ENCODE assay signal across 11 mouse cellular contexts in genomic region chr4:151618420-151619310, GRCm38 (mm10).
DNase-seq lines count a peak whose midpoint lies in the region; ATAC-seq lines count a peak whose summit lies in the region.
"Had no signal": no experiment of that assay in that cellular context is flagged by ENCODE, and none has a peak within 500 bp of the region (broad histone marks: within the 10 kb centered on the region; RNA-seq: fewer than 3 reads in every experiment).

No protein-coding gene starts in this region.

- no peak overlapping the region for H3K9ac ChIP-seq in kidney, embryonic 15.5 days
- H3K9ac ChIP-seq in forebrain, embryonic 16.5 days (replicated peaks; ENCODE audit: low read depth, low read length), result no peak overlapping the region
- no peak overlapping the region for H3K9ac ChIP-seq in midbrain, embryonic 16.5 days (ENCODE audit: low read depth, low read length)
- H3K9ac ChIP-seq: liver, embryonic 15.5 days had no signal

- H3K4me2 ChIP-seq in kidney, embryonic 15.5 days, result peak overlapping the region; percentile 24
- peak overlapping the region; percentile 23 for H3K4me2 ChIP-seq in forebrain, embryonic 16.5 days (ENCODE audit: low read length)
- H3K4me2 ChIP-seq in midbrain, embryonic 16.5 days (ENCODE audit: low read length), result peak overlapping the region; percentile 20; the same call in 1 of the 2 replicates
- H3K4me2 ChIP-seq: liver, embryonic 15.5 days had no signal

- no peaks in the 10 kb centered on the region for H3K27me3 ChIP-seq in kidney, embryonic 15.5 days
- H3K27me3 ChIP-seq in forebrain, embryonic 16.5 days (replicated peaks; ENCODE audit: control insufficient read depth, insufficient read depth, low read length), result no peaks in the 10 kb centered on the region
- no peaks in the 10 kb centered on the region for H3K27me3 ChIP-seq in midbrain, embryonic 16.5 days (ENCODE audit: control insufficient read depth, insufficient read depth, low read depth, low read length)
- H3K27me3 ChIP-seq: liver, embryonic 15.5 days had no signal

- no peak for DNase-seq in kidney, adult 9 months
- DNase-seq in R1 (ENCODE audit: low read depth, low spot score), result peak; percentile 55
- no peak for DNase-seq in ovary, postnatal 10 days (ENCODE audit: low spot score)
- DNase-seq in left cerebral cortex, adult 11 months (ENCODE audit: low spot score), result no peak
- no peak for DNase-seq in thymus, postnatal 36 days
- DNase-seq: gastrocnemius, adult 2 months; kidney, adult 8-10 months had no signal

- 29% methylated on average over 21 of the region's 21 CpGs for WGBS in kidney, embryonic 15.5 days
- 37% methylated on average over 21 of the region's 21 CpGs for WGBS in forebrain, embryonic 16.5 days
- 31% methylated on average over 21 of the region's 21 CpGs for WGBS in midbrain, embryonic 16.5 days

- H3K36me3 ChIP-seq in kidney, embryonic 15.5 days, result no peaks in the 10 kb centered on the region
- H3K36me3 ChIP-seq in forebrain, embryonic 16.5 days (ENCODE audit: control insufficient read depth, insufficient read depth), result no peaks in the 10 kb centered on the region
- no peaks in the 10 kb centered on the region for H3K36me3 ChIP-seq in midbrain, embryonic 16.5 days (ENCODE audit: control insufficient read depth, insufficient read depth, low read length)
- H3K36me3 ChIP-seq: liver, embryonic 15.5 days had no signal

- H3K4me3 ChIP-seq in kidney, embryonic 15.5 days (replicated peaks), result no peak overlapping the region
- no peak overlapping the region for H3K4me3 ChIP-seq in forebrain, embryonic 16.5 days (replicated peaks; ENCODE audit: low read length)
- H3K4me3 ChIP-seq in midbrain, embryonic 16.5 days (ENCODE audit: low read depth, low read length), result no peak overlapping the region
- H3K4me3 ChIP-seq: gastrocnemius, adult 2 months; liver, embryonic 15.5 days had no signal

- peak overlapping the region; percentile 55 for H3K27ac ChIP-seq in kidney, embryonic 15.5 days
- H3K27ac ChIP-seq in forebrain, embryonic 16.5 days (ENCODE audit: low read length), result no peak overlapping the region
- H3K27ac ChIP-seq in midbrain, embryonic 16.5 days (ENCODE audit: low read length), result peak overlapping the region; percentile 52
- H3K27ac ChIP-seq: gastrocnemius, adult 2 months; liver, embryonic 15.5 days had no signal

- 0 out of 2 replicates have a peak, but pooled peaks cover 3% of the 10 kb centered on the region for H3K9me3 ChIP-seq in kidney, embryonic 15.5 days (replicated peaks)
- peaks cover 9% of the 10 kb centered on the region for H3K9me3 ChIP-seq in forebrain, embryonic 16.5 days (ENCODE audit: control insufficient read depth, low read length)
- no peaks in the 10 kb centered on the region; the same call in 1 of the 2 replicates for H3K9me3 ChIP-seq in midbrain, embryonic 16.5 days (replicated peaks; ENCODE audit: control insufficient read depth, low read length, poor library complexity, severe bottlenecking)
- H3K9me3 ChIP-seq: liver, embryonic 15.5 days had no signal

- peaks cover 35% of the 10 kb centered on the region for H3K4me1 ChIP-seq in kidney, embryonic 15.5 days
- 0 out of 2 replicates have a peak, but pooled peaks cover 3% of the 10 kb centered on the region for H3K4me1 ChIP-seq in forebrain, embryonic 16.5 days (replicated peaks; ENCODE audit: control insufficient read depth, insufficient read depth, low read length)
- peaks cover 8% of the 10 kb centered on the region for H3K4me1 ChIP-seq in midbrain, embryonic 16.5 days (ENCODE audit: control insufficient read depth, insufficient read depth, low read length)
- H3K4me1 ChIP-seq: liver, embryonic 15.5 days had no signal

- peak; percentile 89 for ATAC-seq in kidney, embryonic 15.5 days (replicated peaks; ENCODE audit: low FRiP score)
- ATAC-seq in forebrain, embryonic 16.5 days, result peak; percentile 47
- ATAC-seq in midbrain, embryonic 16.5 days, result peak; percentile 73
